Mouse (Mus musculus) layer of hippocampus, postnatal 10 days (tissue): ENCODE results near the gene Ndrg4. TPM values are rescaled to one million over a fixed set of nuclear protein-coding genes. Genes with fewer than 3 reads are reported as not detected.
A peak's percentile ranks its signal among the peaks of the same experiment; 100 is the strongest.
"Not testable (repeated sequence)": the region's sequence is repeated elsewhere in the genome, so short reads cannot be mapped to it uniquely, and the experiment has no call there.

Experiments used
- DNase-seq, 2 experiments: peaks; one replicate each; pipeline ENCODE4 v3.0.0; 2021; ENCODE audit warnings: low spot score in 2 of 2
- long read RNA-seq: library from polyadenylated mRNA; stranded (forward); transcript quantifications from one replicate; pipeline ENCODE4 v2.0.0, GENCODE M21; 2023
- total RNA-seq, 2 experiments: library from RNA; stranded (reverse); gene quantifications; 2 replicates each; pipeline ENCODE4 v1.2.3; 2021

Gene Ndrg4
- 1,000 to 10,000 TPM; 1,214 to 1,219 TPM for total RNA-seq
- long read RNA-seq, transcript Ndrg4-208 (2 exons, 505 nt), result minor isoform, 29 of 1,273 reads
- long read RNA-seq, transcript Ndrg4-202 (15 exons, 2,966 nt), result minor isoform, 239 of 1,273 reads
- long read RNA-seq, transcript Ndrg4-201 (17 exons, 3,101 nt), result minor isoform, 31 of 1,273 reads
- long read RNA-seq, transcript Ndrg4-203 (14 exons, 2,738 nt), result major isoform, 506 of 1,273 reads
- long read RNA-seq, partial matches to known transcripts, result 74 of 1,273 reads
- long read RNA-seq, other reads (novel, unspliced or antisense), result 394 of 1,273 reads

DNA sequence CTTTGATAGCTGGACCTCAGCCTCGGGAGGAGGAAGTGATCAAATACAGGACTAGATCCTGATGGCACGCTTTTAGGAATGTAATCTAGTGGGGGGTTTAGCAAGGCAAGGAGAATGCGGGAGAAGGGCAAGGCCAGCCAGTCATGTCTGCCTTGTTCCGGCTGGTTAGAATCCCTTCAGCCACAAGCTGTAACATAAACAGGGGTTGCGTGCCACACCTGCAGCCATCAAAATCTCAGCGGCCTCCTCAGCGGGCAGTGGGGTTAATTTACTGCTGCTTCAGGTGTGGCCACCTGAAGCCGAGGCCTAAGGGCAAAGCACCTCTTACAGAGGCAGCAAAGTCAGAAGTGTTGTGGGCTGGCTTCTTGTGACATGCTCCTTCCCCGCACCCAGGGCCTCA lies at the start of gene Ndrg4:
Gene Ndrg4, plus strand, starts transcription at position 350 of the 400 bp plus-strand sequence.
- no peak for DNase-seq

DNA sequence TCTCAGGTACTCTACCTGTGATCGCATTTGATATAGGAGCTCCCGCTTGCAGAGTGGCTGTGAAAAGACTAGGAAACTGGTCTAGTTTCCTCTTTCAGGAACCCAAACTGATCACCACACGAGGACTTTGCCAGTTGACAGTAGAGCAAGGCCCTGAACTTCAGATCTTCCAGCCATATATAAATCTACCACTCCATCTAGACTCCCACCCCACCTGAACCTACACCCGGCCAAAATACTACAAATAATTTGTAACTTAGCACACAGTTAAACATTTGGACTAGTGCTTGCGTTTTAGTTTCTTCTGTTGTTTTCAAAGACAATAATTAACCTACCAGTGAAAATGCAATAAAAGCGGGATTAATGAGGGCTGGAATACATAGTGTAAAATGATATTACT lies 43.9 kb upstream of the Ndrg4 start:
- no peak for DNase-seq

- DNase-seq, result peak; percentile 92 to 93
Observed at GRCm38 (mm10) chr8:95633262-95634062, 43.3 kb upstream of the Ndrg4 start, which contains the start of gene Gins3. Gene Gins3, plus strand, starts transcription at chr8:95633453.

DNA sequence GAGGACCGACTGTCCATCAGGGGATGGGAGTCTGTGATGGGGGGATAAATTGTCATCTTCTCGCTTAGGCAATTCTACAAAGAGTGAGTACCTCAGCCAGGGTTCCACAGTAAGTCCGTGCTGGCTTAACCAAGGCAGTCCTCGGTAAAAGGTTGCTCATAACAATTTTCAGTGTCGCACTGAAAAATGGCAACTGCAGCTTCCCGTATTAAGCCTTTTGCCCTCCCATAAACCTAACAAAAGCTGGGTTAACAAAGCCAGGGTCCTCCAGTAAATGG lies 42.8 kb upstream of the Ndrg4 start:
- no peak for DNase-seq

- no peak for DNase-seq
Observed at GRCm38 (mm10) chr8:95644942-95645341, 31.8 kb upstream of the Ndrg4 start.

- DNase-seq, result no peak
Observed at GRCm38 (mm10) chr8:95648251-95648650, 28.5 kb upstream of the Ndrg4 start.

DNA sequence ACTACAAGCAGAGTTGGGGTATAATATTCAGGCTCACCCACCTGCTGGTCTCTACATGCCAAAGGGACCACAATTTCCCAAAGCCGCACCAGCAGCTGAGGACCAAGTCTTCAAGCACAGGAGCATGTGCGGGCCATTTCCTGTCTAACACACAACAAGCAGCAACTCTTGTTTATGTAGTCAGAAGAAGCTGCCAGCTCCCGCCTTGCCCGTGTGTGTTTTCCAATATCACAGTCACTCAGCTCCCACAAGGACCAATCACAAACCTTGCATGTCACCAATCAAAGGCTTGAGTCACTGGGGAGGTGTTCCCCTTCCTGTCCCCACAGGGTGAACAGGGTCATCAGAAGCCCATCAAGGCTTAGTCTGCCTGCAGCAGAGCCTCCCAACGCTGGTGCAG lies 23.4 kb upstream of the Ndrg4 start:
- no peak for DNase-seq

DNA sequence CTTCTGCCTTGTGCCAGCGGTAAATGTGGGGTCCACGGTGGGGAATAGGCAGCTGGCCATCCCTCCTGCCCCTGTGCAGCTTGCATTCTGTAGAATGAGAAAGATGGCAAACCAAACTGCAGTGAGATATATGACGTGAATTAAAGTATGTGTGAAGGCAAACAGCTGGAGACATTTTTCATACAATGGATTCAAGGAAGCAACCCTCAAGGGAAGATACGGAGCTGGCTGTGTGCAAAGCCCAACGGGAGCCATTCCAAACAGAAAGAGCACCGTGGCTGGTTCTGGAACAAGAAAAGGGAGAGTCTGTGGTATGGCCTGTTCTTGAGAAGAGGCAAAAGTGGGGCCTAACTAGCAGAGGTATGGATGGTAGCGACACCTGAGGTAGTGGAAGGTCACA lies 20.9 kb upstream of the Ndrg4 start:
- no peak for DNase-seq

- no peak for DNase-seq
Observed at GRCm38 (mm10) chr8:95656316-95657002, 20.3 kb upstream of the Ndrg4 start.

GRCm38 (mm10) chr8:95657523-95657922 lies 19.3 kb upstream of the Ndrg4 start:
- no peak for DNase-seq

DNA sequence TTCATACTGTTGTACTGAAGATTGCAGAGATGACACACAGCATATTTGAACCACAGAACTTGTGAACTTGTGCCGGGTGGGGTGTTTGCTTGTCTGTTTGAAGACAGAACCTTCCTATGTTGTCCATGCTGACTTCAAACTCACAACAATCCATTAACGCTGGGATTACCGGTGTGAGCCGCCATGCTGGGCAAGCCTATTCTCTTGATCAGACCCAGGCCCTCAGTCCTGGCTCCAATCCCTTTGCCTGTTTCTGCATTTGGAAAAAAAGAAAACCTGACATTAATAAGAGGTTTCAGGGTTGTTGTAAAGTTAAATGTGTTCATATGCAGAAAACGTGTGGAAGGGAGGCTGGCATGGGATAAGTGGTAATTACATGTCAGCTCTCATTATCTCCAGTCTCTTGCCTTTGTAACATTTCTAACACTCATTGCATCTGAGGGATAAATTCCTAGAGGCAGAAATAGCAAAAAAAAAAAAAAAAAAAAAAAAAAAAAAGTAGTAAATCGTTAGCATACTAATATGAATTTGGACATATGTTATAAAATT lies 16.4 kb upstream of the Ndrg4 start:
- DNase-seq, result no peak

- DNase-seq, result no peak
Observed at GRCm38 (mm10) chr8:95661085-95661484, 15.7 kb upstream of the Ndrg4 start.

GRCm38 (mm10) chr8:95661575-95661974 lies 15.2 kb upstream of the Ndrg4 start:
- no peak for DNase-seq

DNA sequence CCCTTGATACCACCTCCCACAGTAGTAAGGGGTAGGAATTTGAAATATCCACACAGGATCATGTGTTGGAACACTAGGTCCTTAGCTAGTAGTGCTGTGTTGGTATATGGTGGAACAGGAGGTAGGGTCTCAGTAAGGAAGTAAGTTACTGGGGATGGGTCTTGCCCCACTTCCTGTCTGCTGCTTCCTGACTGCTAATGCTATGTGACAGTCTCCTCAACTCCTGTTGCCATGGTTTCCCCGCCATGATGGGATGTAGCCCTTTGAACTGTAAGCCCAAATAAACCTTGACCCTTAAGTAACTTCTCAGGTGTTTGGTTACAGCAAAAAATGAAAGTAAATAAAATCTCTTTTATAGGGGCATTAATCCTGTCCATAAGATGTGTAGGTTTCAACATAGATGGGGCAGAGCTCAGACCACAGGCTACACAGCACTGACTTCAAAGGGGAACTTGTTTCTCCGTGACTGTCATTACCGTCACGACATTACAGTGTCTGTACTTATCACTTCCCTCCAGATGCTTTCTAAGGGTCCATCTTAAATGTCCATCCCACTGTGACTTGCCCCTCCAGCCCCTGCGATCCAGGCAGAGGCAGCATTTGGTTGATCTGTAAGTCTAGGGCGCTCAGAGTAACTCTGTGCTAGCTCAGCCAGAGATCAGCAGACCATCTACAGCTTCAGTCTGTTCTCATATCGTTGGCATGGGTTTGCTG lies 13.7 kb upstream of the Ndrg4 start:
- DNase-seq, result no peak

DNA sequence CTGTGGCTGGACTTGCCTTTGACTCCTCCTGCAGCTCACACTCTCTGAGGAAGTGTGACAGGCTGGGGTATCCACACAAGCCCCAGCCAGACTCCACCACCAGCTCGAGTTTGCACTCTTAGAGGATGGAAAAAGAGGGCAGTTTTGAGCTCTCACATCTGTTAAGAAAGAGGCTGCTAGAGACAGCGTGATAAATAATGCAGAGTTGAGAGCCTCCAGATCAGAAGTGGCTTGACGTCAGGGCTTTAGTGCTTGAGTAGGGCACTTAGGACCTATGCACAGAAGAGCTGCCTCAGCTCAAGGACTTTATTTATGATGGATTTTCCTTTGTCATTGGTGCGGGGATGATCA lies 13.2 kb upstream of the Ndrg4 start:
- no peak for DNase-seq

GRCm38 (mm10) chr8:95665813-95666452 lies 10.8 kb upstream of the Ndrg4 start:
- not testable (repeated sequence) for DNase-seq

- no peak for DNase-seq
Observed at GRCm38 (mm10) chr8:95668163-95668958, 8.4 kb upstream of the Ndrg4 start.

DNA sequence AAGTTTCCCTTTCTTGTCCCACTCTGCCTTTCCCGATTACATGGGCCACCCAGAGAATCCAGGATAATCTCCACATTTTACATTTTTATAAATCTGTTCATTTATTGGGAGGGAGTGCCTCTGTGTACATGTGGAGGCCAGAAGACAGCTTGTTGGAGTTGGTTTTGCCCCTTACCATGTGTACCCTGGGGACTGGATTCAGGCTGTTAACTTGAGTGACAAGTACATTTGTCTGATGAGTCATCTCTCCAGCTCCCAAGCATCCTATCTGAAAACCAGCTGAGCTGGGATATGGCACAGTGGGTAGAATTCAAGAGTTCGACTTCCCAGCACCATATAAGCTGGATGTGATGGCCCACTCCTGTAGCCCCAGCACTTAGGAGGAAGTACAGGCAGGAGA lies 6.8 kb upstream of the Ndrg4 start:
- DNase-seq, result no peak

DNA sequence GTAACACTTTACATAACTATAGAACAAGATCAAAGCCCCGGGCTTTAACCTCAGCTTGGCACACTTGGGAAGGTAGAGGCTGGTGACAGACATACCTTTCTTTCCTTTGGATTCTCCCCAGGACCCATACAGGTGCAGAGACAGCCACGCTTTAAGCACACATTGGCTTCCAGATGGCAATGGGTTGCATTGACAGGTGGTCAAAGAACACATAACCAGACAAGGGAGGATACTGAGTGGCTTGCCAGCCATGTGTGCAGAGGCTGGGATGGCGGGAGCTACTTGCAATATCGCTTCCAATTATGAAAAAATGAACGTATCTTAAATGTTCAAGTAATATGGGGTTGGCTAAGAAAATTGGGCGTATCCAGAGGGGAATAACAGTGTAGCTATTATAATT lies 4.9 kb upstream of the Ndrg4 start:
- no peak for DNase-seq

DNA sequence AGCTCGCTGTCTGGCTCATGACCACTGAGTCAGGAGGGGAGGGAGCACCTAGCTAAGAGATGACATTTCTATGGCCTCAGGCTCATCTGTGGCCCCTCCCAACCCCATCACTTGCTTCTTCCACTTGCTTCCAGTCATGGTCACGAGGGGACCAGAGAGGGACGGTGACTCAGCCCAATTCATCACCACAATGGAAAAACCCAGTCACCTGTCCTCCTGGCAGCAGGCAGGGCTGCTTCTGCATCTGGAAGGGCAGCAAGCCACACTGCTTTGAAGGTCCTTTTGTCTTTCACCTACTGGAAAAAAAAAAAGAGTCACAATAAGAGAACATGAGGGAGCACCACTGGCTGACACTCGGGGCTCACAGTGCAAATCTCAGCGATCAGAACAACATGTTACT lies 4.0 kb upstream of the Ndrg4 start:
- DNase-seq, result no peak
